Mouse (Mus musculus) cerebellum, adult 9-11 months (tissue): ENCODE results near the gene Rimbp2.
A peak's percentile ranks its signal among the peaks of the same experiment; 100 is the strongest.

Source experiments
- DNase-seq: peaks from one replicate; pipeline ENCODE4 v3.0.0; 2022

The Rimbp2 gene

DNA sequence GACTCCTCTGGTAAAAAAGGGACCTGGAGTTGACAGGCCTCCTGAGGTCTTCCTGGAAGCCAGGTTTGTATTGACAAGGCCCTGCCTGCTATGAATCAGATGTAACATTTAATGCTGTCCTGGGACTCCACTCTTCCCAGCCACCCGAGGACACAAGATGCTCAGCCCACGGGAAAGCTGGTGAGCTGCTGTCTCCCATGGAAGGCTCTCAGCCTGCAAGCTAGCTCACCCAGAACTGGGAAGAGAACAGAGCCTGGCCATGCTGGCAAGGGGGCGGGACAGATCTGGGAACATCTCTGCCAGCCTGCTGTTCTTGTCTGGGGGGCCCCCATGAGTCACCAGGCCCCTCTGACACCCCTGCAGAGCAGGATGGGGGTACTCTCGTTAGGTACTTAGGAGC is 111.7 kb downstream of the Rimbp2 start:
- no peak for DNase-seq

DNA sequence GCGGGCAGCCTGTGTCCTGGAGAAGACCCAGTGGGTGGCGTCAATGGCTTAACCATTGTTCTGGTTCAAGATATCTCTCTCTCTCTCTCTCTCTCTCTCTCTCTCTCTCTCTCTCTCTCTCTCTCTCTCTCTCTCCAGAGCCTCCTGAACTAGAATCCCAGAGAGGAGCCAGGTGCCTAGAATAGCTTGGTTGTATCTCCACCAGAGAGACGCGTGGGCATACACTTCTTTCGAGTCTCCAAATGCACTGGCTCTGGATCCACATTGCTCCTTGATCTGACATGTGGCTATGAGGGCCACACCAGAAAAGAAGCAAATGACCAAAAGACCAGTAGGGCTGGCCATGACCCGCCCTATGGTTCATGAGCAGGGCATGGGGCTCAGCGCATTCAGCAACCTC is 116.2 kb downstream of the Rimbp2 start:
- DNase-seq = no peak

DNA sequence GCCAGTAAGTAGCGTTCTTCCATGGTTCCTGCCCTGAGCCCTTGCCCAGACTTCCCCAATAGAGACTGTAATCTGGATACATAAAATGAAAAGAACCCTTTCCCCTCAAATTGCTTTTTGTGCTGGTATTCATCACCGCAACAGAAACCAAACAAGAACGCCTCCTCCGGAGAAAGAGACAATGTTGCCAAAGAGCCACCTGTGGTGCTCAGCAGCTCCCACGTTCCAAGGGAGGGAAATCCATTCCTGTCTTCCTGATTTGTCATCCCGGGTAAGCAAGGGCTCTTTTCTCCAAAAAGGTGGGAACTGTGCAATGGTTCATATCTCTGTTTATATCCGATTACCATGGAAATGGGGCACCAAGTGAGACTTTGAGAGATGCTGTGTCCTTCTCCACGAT is 119.2 kb downstream of the Rimbp2 start:
- no peak for DNase-seq

DNA sequence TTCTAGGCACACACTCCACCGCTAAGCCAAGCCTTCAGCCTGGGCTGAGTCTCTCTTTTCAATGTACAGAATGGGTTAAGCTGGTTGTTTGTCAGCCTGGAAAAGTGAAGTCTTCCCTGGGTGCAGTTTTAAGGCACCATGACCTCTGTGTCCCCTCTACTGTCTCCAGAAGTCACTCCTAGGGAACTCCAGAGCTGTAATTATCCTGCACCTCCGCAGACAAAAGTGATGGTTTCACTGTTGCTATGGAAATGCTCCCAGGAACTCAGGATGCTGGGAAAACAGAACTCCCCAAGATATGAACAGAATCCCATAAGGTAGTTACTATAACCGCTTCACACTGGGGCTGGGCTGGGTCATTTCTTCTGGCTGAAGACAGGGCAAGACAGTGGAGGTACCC is 130.4 kb downstream of the Rimbp2 start:
- DNase-seq = no peak

DNA sequence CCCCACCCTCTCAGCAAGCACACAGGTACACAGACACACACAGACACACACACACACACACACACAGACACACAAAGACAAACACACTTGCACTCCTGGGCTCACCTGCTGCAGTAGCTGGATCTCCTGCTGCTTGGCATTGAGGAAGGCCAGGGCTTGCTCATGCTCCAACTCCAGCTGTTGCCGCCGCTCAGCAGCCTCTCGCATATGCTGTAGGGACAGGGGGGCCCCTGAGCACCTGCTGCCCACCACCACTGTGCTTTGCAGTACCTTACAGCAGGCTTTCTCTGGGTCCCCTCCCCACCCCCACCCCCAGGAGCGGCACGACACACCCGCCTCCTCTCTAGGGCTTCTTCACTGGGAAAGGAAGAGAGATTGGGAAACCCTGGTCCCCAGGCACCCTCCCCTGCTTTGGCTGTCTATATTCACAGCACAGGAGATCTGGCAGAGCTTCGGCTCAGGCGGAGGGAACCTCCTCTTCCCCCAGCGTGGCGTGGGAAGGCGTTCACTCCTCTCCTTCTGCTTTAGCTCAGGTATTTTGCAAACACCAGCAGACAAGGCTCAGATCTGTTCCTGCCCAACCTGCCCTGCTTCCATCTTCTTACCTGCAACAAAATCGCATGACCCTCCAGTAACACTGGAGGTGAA is 133.5 kb downstream of the Rimbp2 start:
- no peak for DNase-seq

GRCm38 (mm10) chr5:128815629-128816028 is 137.7 kb downstream of the Rimbp2 start:
- no peak for DNase-seq

DNA sequence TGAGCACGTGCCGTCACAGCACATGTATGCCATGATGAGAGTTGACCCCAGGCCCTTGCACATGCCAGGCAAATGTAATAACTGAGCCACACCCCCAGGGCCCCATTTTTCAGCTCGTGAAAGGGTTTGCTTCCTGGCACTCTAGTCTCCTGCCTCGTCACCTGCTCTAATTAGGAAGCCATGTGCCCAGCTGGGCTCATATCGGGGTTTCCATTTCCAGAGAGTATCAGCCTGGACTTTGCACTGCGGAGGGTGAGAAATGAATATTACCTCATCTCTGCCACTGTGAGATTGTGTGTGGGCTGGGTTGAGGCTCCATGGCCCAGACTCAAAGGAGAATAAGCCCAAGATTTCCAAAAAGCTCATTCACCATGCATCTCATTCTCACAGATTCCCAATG is 138.2 kb downstream of the Rimbp2 start:
- no peak for DNase-seq

DNA sequence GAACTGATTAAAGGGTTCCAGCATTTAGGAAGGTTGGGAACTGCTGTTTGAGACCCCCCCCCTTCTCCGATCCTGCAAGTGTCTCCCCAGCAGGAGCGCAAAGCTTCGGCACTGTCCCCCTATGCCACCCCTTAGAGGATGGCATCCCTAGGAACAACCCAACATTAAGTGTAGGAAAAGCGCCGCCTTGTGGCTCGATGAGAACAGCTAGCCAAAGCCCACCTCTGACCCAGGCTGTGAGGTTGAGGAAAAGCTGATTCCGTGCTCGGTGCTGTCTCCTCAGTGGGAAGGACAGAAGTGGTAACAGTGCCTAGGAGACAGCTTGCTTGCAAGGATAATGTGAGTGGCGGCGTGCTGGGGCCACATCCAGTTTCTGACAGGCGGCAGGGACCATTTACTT is 140.2 kb downstream of the Rimbp2 start:
- no peak for DNase-seq

DNA sequence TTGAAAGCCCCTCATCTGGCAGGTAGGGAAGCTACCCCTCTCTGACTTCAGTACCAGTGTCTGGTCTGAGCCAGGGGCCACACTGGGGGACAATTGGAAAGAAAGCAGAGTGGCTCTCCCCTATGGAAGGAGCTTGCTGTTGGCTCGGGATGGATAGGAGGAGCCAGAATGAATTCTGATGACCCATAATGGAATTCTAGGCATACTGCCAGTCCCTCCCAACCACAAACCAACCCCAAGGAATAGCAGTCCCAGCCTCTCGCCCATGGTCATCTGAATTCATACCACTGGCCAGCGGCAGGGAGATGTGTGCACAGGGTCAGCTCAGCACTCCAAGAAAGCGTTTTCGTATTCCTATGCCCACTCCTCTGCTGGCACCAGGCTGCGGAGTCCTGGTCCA is 141.9 kb downstream of the Rimbp2 start:
- DNase-seq = no peak

DNA sequence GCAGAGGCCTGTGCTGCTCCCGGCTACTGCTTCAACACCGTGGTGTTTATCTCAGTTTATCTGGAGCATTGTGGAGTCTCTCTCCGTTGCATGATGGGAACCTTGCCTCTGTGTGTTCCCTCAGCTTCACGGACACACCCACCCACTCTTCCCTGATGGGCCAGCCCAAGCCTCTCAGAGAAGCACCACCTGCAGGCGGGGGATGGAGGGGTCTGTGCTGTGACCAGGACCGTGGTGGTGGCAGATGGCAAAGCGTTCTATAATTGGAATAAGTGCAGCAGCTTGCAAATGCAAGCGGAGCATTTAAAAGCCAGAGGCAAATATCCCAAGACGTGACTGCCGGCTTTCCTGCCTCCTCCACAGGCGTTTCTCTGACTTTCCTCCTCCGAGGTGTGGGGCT is 143.3 kb downstream of the Rimbp2 start:
- DNase-seq = no peak

DNA sequence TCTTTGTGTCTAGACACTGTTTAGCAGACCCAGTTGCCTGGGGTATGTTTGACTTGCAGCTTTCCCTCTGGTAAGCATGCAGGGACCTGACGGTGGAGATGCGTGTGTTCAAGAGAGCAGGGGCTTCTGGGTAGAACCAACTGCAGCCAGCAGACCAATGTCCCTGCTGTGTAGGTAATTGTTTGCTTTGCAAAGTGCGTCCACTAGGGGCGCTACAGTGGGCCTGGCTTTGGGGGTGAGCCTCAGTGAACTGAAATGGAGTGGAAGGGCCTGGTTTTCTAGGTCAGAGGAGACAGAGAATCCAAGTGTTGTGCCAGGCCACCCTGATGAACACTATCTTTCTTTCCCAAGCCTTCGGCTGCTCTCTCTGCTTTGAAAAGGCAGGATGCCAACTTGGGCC is 143.9 kb downstream of the Rimbp2 start:
- DNase-seq = peak; percentile 27

DNA sequence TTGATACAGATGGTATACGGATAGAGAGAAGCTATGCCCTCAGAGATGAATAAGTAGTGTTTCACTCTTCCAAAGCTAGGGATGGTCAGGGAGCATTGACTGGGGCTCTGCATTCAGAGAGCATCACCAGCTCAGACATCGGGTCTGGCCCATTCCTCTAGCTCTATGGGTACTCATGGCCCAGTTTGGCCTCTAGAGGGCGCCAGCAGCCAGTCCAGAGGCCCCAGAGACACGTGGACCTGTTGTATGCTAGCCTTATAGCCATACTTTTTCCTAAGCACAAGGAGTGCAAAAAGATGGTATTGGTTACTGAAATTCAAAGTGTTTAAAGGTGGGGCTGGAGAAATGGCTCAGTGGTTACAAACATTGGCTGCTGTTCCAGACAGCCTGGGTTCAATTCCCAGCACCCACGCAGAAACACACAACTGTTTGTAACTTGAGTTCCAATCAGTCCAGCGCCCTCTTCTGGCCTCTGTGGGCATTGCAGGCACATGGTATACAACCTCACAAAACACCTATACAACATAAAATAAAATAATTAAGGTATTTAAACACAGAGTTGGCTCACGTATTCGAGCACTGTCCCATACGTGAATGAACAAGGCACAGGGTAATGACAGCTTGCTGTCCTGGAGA is 144.6 kb downstream of the Rimbp2 start:
- no peak for DNase-seq

- no peak for DNase-seq
Observed at GRCm38 (mm10) chr5:128807408-128807807, 145.9 kb downstream of the Rimbp2 start.

DNA sequence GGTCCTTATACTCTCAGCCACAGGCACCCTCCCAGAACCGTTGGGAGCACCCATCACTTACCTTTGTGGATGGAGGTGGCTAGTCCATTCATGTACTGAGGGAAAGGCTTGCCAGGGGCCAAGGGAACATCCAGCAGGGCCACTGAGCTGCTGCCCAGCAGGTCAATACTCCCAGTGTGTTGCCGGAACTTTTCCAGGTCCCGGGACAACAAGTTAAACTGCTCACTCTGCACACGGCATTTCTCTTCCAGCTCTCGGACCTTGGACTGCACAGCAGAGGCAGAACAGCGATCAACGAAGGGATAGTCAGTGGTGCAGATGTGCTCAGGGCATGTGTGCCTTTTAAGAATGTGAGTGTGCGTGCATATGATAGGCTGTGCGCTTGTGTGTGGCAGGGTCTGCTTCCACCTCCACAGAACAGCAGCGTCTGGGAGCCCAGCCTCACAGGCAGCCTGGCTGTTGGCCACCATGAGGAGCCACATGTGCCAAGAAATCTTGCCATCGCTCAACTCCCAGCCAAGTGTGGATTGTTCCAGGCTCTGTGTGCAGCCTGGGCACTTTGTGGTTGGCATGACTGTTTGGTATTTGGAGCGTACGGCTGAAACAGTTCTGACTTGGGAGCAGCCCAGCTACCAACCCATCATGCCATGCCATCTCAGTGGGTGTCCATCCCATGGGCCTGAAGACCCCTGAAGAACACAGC is 146.8 kb downstream of the Rimbp2 start:
- peak; percentile 17 for DNase-seq

DNA sequence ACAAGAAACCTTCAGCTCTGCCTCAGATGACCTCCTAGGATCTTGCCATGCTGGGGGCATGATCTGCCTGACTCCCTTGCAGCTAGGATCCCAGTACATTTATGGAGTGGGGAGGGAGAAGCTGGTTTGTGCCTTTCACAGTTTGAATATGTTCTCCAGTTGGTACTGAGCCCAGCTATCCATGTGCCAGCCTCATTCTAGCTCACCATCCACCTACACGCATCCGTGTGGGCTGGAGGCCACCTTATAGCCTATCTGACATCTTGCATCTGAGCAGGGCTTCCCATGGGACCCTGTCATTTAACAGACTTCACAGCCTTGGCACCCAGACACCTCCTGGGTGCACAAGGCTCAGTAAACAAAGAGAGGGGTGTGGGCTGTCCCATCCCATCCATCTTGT is 148.2 kb downstream of the Rimbp2 start:
- DNase-seq = no peak

DNA sequence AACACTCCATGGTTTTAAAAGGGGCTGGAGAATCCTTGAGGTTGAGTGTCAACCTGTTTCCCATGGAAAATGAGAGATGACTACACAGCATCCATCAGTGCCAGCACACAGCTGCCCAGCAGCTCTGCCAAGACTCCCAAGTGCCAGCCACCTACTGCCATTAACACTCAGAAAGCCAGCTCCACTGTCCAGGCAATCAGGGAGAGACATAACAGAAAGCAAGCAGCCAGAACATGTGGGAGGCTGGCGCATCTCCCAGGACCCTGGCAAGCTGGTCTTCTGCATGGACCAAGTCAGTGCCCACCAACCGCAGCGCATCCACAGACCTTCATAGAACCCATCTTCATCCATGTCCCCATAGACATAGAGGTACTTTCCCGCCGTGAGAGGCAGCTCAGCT is 152.7 kb downstream of the Rimbp2 start:
- DNase-seq = no peak

DNA sequence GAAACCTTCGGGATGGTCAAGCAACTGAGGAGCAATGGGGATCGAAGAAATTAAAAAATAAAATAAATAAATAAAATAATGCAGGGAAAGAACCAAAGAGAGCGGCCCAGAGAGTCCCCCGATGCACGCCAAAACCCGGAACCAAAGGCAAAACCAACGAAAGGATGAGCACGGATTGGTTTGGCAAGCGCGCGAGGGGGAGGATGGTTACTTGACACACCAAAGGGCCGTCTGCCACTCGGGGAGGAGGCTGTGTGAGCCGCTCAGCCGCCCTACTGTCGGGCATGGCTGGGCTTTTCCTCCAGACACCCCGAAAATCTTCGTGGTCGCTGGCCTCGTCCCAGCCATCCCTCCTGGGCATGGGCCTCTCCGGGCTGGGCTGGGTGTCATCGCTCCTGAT is 171.7 kb downstream of the Rimbp2 start:
- DNase-seq = no peak

DNA sequence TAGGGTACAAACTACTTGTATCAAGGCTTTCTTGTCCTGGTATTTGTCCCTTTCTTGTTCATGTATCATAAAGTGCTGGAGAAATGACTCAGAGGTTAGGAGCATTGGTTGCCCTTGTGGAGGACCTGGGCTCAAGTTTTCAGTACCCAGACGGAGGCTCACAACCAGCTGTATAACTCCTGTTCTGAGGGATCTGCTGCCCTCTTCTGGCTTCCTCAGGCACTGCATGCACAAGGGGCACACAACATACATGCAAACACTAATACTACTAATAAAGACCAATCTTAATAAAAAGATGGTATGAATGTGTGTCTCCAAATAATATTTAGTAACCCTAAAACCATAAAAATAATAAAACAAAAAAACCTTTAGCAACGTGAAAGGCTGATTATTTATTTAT is 176.9 kb downstream of the Rimbp2 start:
- DNase-seq = no peak

DNA sequence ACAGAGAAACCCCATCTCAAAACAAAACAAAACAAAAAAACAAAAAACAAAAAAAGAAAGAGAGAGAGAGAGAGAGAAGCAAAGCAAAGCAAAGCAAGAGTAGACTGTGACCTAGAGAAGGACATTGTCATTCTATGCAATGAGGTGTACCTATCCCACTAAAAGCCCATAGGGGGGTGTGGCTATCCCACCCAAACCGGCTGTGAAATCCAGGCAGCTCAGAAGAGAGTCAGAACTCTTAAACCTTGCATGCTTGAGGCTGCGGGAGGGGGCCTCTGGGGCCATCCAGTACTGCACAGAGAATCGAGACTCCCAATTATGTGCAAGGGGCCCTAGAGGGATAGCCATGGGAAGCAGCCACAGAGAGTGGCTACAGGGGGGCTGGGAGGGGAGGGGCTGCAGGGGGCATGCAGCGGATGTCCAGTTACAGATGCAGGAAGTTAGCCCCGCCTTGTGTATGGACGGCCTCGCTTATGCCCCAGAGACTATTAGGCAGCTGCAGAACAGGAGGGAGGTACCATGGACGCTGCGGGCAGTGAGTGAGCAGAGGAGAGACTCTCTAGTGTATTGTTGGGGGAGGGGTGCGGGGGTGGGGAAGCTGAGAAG is 184.2 kb downstream of the Rimbp2 start:
- DNase-seq = no peak

GRCm38 (mm10) chr5:128761118-128761517 is 192.2 kb downstream of the Rimbp2 start:
- DNase-seq = no peak

- no peak for DNase-seq
Observed at GRCm38 (mm10) chr5:128746261-128746660, 207.0 kb downstream of the Rimbp2 start.

DNA sequence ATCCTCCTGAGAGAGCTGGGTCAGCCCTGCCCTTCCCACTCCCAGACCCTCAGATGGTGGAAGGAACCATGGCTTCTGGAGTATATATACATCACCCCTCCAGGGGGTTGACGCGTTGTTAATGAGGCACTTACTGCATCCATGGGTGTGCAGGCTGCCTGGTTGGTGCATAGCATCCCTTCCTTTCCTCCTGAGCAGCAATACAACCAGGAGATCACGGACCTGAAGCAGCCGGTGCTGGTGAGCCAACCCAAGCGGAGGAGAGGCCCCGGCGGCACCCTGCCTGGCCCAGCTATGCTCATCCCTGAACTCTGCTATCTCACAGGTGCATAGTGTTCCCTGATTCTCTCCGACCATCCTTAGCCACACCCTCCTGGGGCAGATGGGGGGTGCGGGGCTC is 208.1 kb downstream of the Rimbp2 start:
- DNase-seq = no peak

- DNase-seq = no peak
Observed at GRCm38 (mm10) chr5:128744351-128744750, 208.9 kb downstream of the Rimbp2 start.

- DNase-seq = no peak
Observed at GRCm38 (mm10) chr5:128739838-128740171, 213.5 kb downstream of the Rimbp2 start.
